Mouse (Mus musculus): ENCODE results near the gene Myo1a.

DNA sequence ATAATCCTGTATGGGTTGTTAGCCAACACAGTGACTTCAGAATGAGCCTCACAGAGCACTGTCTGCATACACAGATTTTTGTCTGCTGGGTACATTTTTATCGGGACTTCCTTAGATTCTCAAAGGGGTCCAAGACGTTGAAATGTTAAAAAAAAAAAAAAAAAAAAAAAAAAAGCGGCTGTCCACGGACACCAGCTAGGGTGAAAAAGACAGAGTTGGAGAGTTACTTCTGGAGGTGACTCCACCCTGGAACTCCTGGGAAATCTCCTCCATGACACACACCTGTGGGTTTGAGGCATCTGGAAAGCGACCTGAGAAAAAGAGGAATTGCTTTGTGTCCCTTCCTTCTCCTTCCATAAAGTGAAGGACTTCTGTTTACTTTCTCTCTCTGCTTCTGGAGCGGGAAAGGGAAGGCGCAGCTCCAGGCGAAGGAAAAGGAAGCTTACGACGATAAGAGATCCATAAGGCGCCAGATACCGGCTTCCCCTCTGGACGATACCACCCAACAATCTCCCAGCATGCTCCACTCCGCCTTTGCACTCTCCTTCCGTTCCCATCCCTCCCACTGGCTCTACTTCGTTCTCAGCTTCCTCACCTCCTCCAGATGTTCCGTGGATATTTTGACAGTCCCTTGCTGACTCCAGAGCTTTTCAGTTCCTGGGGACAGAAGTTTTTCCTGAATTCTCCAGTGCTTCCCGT is 50.9 kb downstream of the Myo1a start:
- TF ChIP-seq CTCF (IDR thresholded peaks at IDR 0.05) (no peak), EP300 (IDR thresholded peaks at IDR 0.05) (peak; percentile 65; the same call in 1 of the 2 replicates)
